Mouse (Mus musculus) intestine, postnatal 0 days (tissue): ENCODE data around the gene Prrt2. TPM values are rescaled to one million over a fixed set of nuclear protein-coding genes. Genes with fewer than 3 reads are reported as not detected.

Experiments
- ATAC-seq: fragments of 200-750 bp; cut with Nextera tagmentation; 2 replicates; pipeline ENCODE4 v1.8.0; 2017; ENCODE audit warnings: mild to moderate bottlenecking, moderate TSS enrichment, moderate library complexity
- H3K27ac ChIP-seq: fragments of 300-500 bp; sonication (generic); 2 replicates; pipeline ENCODE4 v1.5.1; 2014; ENCODE audit warnings: mild to moderate bottlenecking, low read depth, low read length, moderate library complexity
- H3K27me3 ChIP-seq: fragments of 300-500 bp; sonication (generic); replicated peaks from 2 replicates; pipeline ENCODE4 v1.6.1; 2014; ENCODE audit warnings: low read length, mixed read lengths; ENCODE audit not compliant: control insufficient read depth, insufficient read depth
- H3K36me3 ChIP-seq: fragments of 300-500 bp; sonication (generic); 2 replicates; pipeline ENCODE4 v1.6.1; 2014; ENCODE audit warnings: mild to moderate bottlenecking, moderate library complexity; ENCODE audit not compliant: control insufficient read depth, insufficient read depth
- H3K4me1 ChIP-seq: fragments of 300-500 bp; sonication (generic); replicated peaks from 2 replicates; pipeline ENCODE4 v1.6.1; 2014; ENCODE audit warnings: antibody characterized with exemption, low read length, mixed read lengths; ENCODE audit not compliant: control insufficient read depth, insufficient read depth
- H3K4me2 ChIP-seq: fragments of 300-500 bp; sonication (generic); replicated peaks from 2 replicates; pipeline ENCODE4 v1.6.1; 2014; ENCODE audit warnings: low read depth, mild to moderate bottlenecking, moderate library complexity
- H3K4me3 ChIP-seq: fragments of 300-500 bp; sonication (generic); 2 replicates; pipeline ENCODE4 v1.5.1; 2014; ENCODE audit warnings: low read depth, low read length
- H3K9ac ChIP-seq: fragments of 300-500 bp; sonication (generic); 2 replicates; pipeline ENCODE4 v1.6.1; 2014; ENCODE audit warnings: mild to moderate bottlenecking, low read depth, low read length
- H3K9me3 ChIP-seq: fragments of 300-500 bp; sonication (generic); 2 replicates; pipeline ENCODE4 v1.6.1; 2016; ENCODE audit warnings: mixed run types; ENCODE audit not compliant: control insufficient read depth
- CTCF ChIP-seq: sonication (generic); IDR thresholded peaks from 2 replicates; pipeline ENCODE4 v1.5.1; 2016; ENCODE audit warnings: low read depth, mild to moderate bottlenecking, control low read depth, antibody characterized with exemption, moderate library complexity
- WGBS: fragments of 180-500 bp; shearing (Covaris S2); extraction: QIAGEN DNeasy Blood & Tissue Kit; methylation state at CpG from one replicate; pipeline ENCODE4 v1.1.7; 2014; 5-methylcytosine and 5-hydroxymethylcytosine counted together
- polyA plus RNA-seq: library from polyadenylated mRNA; unstranded; fragments of >200 nt; fragmentation: Nextera tagmentation; extraction: Ambion mirVana; gene quantifications from 2 replicates; pipeline ENCODE4 v1.2.1, GENCODE M21; 2015

The Prrt2 gene
- polyA plus RNA-seq, 1 experiment from 2014 or later, result 2.5 TPM

- Histone ChIP-seq H3K4me2 (no peak overlapping the region), H3K36me3 (peaks cover 40% of the 10 kb centered on the region), H3K9ac (no peak overlapping the region), H3K9me3 (no peaks in the 10 kb centered on the region), H3K27ac (no peak overlapping the region; the same call in 1 of the 2 replicates), H3K4me3 (no peak overlapping the region), H3K4me1 (peaks cover 4% of the 10 kb centered on the region; the same call in 1 of the 2 replicates), H3K27me3 (no peaks in the 10 kb centered on the region)
- no peak for ATAC-seq
- WGBS, result 97% methylated on average over 1 of the region's 1 CpGs
- no peak for TF ChIP-seq CTCF
Observed at GRCm38 (mm10) chr7:127030172-127030571, 9.2 kb upstream of the Prrt2 start.

GRCm38 (mm10) chr7:127027885-127028284 lies 6.9 kb upstream of the Prrt2 start:
- peaks cover 6% of the 10 kb centered on the region; the same call in 1 of the 2 replicates for H3K4me1 ChIP-seq
- H3K9me3 ChIP-seq, result no peaks in the 10 kb centered on the region
- peak overlapping the region; percentile 90 for H3K4me2 ChIP-seq
- peaks cover 45% of the 10 kb centered on the region for H3K36me3 ChIP-seq
- 44% methylated on average over 8 of the region's 8 CpGs for WGBS
- peak overlapping the region; percentile 96 for H3K27ac ChIP-seq
- peak overlapping the region; percentile 79 for H3K4me3 ChIP-seq
- no peak for TF ChIP-seq CTCF
- peak overlapping the region; percentile 55 for H3K9ac ChIP-seq
- no peak for ATAC-seq
- H3K27me3 ChIP-seq, result no peaks in the 10 kb centered on the region

GRCm38 (mm10) chr7:127026984-127027726 lies 6.1 kb upstream of the Prrt2 start, which contains the start of gene Maz:
Gene Maz (minus strand): TSS chr7:127027037.
- Histone ChIP-seq H3K4me2 (peak within 1 kb of the TSS; percentile 90), H3K9me3 (no peaks in the 10 kb centered on the region), H3K4me3 (peak within 1 kb of the TSS; percentile 79), H3K27ac (peak within 1 kb of the TSS; percentile 96), H3K9ac (peak within 1 kb of the TSS; percentile 78), H3K36me3 (peaks cover 45% of the 10 kb centered on the region), H3K4me1 (peaks cover 6% of the 10 kb centered on the region; the same call in 1 of the 2 replicates), H3K27me3 (no peaks in the 10 kb centered on the region)
- TF ChIP-seq CTCF, result no peak
- WGBS, result under 1% methylated on average over 51 of the region's 63 CpGs
- peak; percentile 85 for ATAC-seq

- Histone ChIP-seq H3K27ac (peak overlapping the region; percentile 96), H3K27me3 (no peaks in the 10 kb centered on the region), H3K4me3 (peak overlapping the region; percentile 79), H3K4me1 (peaks cover 10% of the 10 kb centered on the region; the same call in 1 of the 2 replicates), H3K4me2 (peak overlapping the region; percentile 90), H3K9ac (peak overlapping the region; percentile 78), H3K9me3 (no peaks in the 10 kb centered on the region), H3K36me3 (peaks cover 41% of the 10 kb centered on the region)
- ATAC-seq, result peak; percentile 34
- TF ChIP-seq CTCF, result no peak
- WGBS, result 0% methylated on average over 5 of the region's 48 CpGs
Observed at GRCm38 (mm10) chr7:127026616-127026983, 5.6 kb upstream of the Prrt2 start.

- peak; percentile 47 for ATAC-seq
- Histone ChIP-seq H3K9ac (peak overlapping the region; percentile 78), H3K4me1 (peaks cover 14% of the 10 kb centered on the region; the same call in 1 of the 2 replicates), H3K9me3 (no peaks in the 10 kb centered on the region), H3K36me3 (peaks cover 37% of the 10 kb centered on the region), H3K4me2 (peak overlapping the region; percentile 90), H3K27ac (peak overlapping the region; percentile 96), H3K27me3 (no peaks in the 10 kb centered on the region), H3K4me3 (peak overlapping the region; percentile 79)
- under 1% methylated on average over 36 of the region's 48 CpGs for WGBS
- TF ChIP-seq CTCF, result no peak
Observed at GRCm38 (mm10) chr7:127026161-127026600, 5.2 kb upstream of the Prrt2 start.

DNA sequence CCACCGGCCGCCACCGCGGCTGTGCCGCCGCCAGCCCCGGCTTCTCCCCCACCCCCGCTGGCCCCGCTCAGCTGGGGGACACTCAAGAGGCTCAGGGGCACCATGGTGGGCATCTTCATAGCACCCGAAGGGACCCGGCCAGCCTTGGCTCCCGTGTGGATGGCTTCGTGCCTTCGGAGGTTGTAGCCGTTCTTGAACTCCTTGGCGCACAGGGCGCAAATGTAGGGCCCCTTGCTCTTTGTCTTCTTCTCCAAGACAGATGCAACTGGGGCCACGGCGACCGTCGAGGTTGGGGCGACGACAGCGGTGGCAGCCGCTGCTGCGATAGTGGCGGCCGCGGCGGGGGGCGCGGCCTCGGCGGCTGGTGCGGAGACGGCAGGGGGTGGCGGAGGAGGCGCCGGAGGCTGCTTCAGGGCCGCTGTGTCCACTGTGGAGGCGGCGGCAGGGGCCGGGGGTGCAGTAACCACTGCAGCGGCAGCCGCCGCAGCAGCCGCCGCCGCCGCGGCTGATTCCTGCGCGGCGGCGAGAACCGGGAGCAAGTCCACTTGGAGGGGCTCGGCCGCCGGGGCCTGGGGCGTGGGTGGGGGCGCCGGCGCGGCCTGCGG lies 4.6 kb upstream of the Prrt2 start:
- under 1% methylated on average over 61 of the region's 65 CpGs for WGBS
- Histone ChIP-seq H3K27ac (peak overlapping the region; percentile 96), H3K4me2 (peak overlapping the region; percentile 90), H3K9ac (peak overlapping the region; percentile 78), H3K4me1 (peaks cover 15% of the 10 kb centered on the region; the same call in 1 of the 2 replicates), H3K36me3 (peaks cover 34% of the 10 kb centered on the region), H3K9me3 (no peaks in the 10 kb centered on the region), H3K27me3 (no peaks in the 10 kb centered on the region), H3K4me3 (peak overlapping the region; percentile 79)
- TF ChIP-seq CTCF, result no peak
- peak; percentile 3; the same call in 1 of the 2 replicates for ATAC-seq
